9 mouse cellular contexts compared by ENCODE assay signal in genomic region chr14:25707691-25708181, GRCm38 (mm10). TPM values are rescaled to one million over a fixed set of nuclear protein-coding genes. Genes with fewer than 3 reads are reported as not detected.
A peak's percentile ranks its signal among the peaks of the same experiment; 100 is the strongest.
DNase-seq lines count a peak whose midpoint lies in the region; ATAC-seq and TF ChIP-seq lines count a peak whose summit lies in the region.
"Had no signal": no experiment of that assay in that cellular context is flagged by ENCODE, and none has a peak within 500 bp of the region (broad histone marks: within the 10 kb centered on the region; RNA-seq: fewer than 3 reads in every experiment).

No protein-coding gene starts in this region.

- no peaks in the 10 kb centered on the region for H3K4me1 ChIP-seq in cerebellum, adult 2 months (ENCODE audit: control insufficient read depth, insufficient read depth, low read length)
- peaks cover 0 to 22% of the 10 kb centered on the region in 2 experiments; a peak in 2 of 4 replicates for H3K4me1 ChIP-seq in CH12.LX (ENCODE audit: control insufficient read depth in 1 of 2, insufficient read depth in 2 of 2)
- peaks cover 51% of the 10 kb centered on the region for H3K4me1 ChIP-seq in heart, embryonic 13.5 days

- no peak for ATAC-seq in heart, embryonic 13.5 days (ENCODE audit: extremely low read depth, insufficient number of reproducible peaks, low FRiP score, low TSS enrichment)
- ATAC-seq in megakaryocyte, adult 5-6 weeks (ENCODE audit: poor library complexity, severe bottlenecking) = peak; percentile 52; the same call in 1 of the 2 replicates

- H3K9ac ChIP-seq in CH12.LX (ENCODE audit: insufficient read depth, low read depth) = no peak overlapping the region
- peak overlapping the region; percentile 66; the same call in 1 of the 2 replicates for H3K9ac ChIP-seq in heart, embryonic 13.5 days
- H3K9ac ChIP-seq: liver, embryonic 15.5 days had no signal

- TF ChIP-seq POLR2A in cerebellum, adult 2 months (IDR thresholded peaks at IDR 0.05; ENCODE audit: borderline replicate concordance, insufficient read depth, low read length) = no peak
- TF ChIP-seq POLR2A in CH12.LX (IDR thresholded peaks at IDR 0.05; ENCODE audit: low read depth, low read length) = no peak

- DNase-seq in cerebellum, adult 2 months = no peak
- DNase-seq in cerebellum, adult 18-20 months = no peak
- peak; percentile 46 for DNase-seq in CH12.LX (ENCODE audit: extremely low read depth)
- DNase-seq in embryo, embryonic 10.5 days (ENCODE audit: low spot score) = peak; percentile 75
- peak; percentile 43 to 53 for DNase-seq in layer of hippocampus, adult 8-10 months (ENCODE audit: low spot score in 2 of 2)
- DNase-seq in thymus, postnatal 14 days = peak; percentile 73

- peak; percentile 85 for TF ChIP-seq RAD21 in CH12.LX (IDR thresholded peaks at IDR 0.05; ENCODE audit: low read depth, low read length)

- H3K4me2 ChIP-seq in CH12.LX (ENCODE audit: insufficient read depth, low read depth, poor library complexity, severe bottlenecking) = no peak overlapping the region
- H3K4me2 ChIP-seq in heart, embryonic 13.5 days = no peak overlapping the region
- H3K4me2 ChIP-seq: liver, embryonic 15.5 days had no signal

- in situ Hi-C loops in CH12.LX (cut with MboI; ENCODE audit: low pct_ligation_motif_present, low pct_unique_long_range_greater_than_20kb, low sequenced_read_pairs) = no loop called here

- no peaks in the 10 kb centered on the region for H3K9me3 ChIP-seq in CH12.LX (replicated peaks; ENCODE audit: low read length)
- H3K9me3 ChIP-seq in heart, embryonic 13.5 days = no peaks in the 10 kb centered on the region
- H3K9me3 ChIP-seq: liver, embryonic 15.5 days had no signal

- dilution Hi-C loops in CH12.LX (cut with MboI; ENCODE audit: extremely low pct_ligation_motif_present, extremely low pct_unique_long_range_greater_than_20kb, low sequenced_read_pairs) = no loop called here

- TF ChIP-seq CTCF in cerebellum, adult 2 months (IDR thresholded peaks at IDR 0.05; ENCODE audit: borderline replicate concordance, insufficient read depth, low read depth, low read length) = peak; percentile 44; the same call in 1 of the 2 replicates
- TF ChIP-seq CTCF in CH12.LX (conservative IDR thresholded peaks at IDR 0.05 in 1 of 2, IDR thresholded peaks at IDR 0.05 in 1 of 2; ENCODE audit: low read depth in 2 of 2, low read length in 2 of 2) = peak; percentile 81 to 96

- no peaks in the 10 kb centered on the region for H3K36me3 ChIP-seq in CH12.LX (replicated peaks in 1 of 2; ENCODE audit: control insufficient read depth in 1 of 2, insufficient read depth in 1 of 2, low read length in 1 of 2)
- no peaks in the 10 kb centered on the region for H3K36me3 ChIP-seq in heart, embryonic 13.5 days
- H3K36me3 ChIP-seq: liver, embryonic 15.5 days had no signal

- no peaks in the 10 kb centered on the region for H3K27me3 ChIP-seq in cerebellum, adult 2 months (ENCODE audit: control insufficient read depth, insufficient read depth, low read length)
- no peaks in the 10 kb centered on the region for H3K27me3 ChIP-seq in CH12.LX (replicated peaks)
- no peaks in the 10 kb centered on the region for H3K27me3 ChIP-seq in heart, embryonic 13.5 days (replicated peaks)
- H3K27me3 ChIP-seq: liver, embryonic 15.5 days had no signal

- H3K27ac ChIP-seq in cerebellum, adult 2 months (ENCODE audit: insufficient read depth, low read length) = no peak overlapping the region
- H3K27ac ChIP-seq in CH12.LX (ENCODE audit: insufficient read depth, low read depth) = no peak overlapping the region
- H3K27ac ChIP-seq in heart, embryonic 13.5 days (replicated peaks) = peak overlapping the region; percentile 94
- H3K27ac ChIP-seq: liver, embryonic 15.5 days had no signal

- no peak for TF ChIP-seq EP300 in CH12.LX (IDR thresholded peaks at IDR 0.05; ENCODE audit: low read length)

- no peak overlapping the region for H3K4me3 ChIP-seq in cerebellum, adult 2 months (replicated peaks; ENCODE audit: insufficient read depth, low read depth, low read length)
- H3K4me3 ChIP-seq in CH12.LX (replicated peaks in 1 of 3; ENCODE audit: low read depth in 2 of 3, low read length in 2 of 3, poor library complexity in 1 of 3) = no peak overlapping the region
- H3K4me3 ChIP-seq in heart, embryonic 13.5 days = no peak overlapping the region
- H3K4me3 ChIP-seq: liver, embryonic 15.5 days had no signal

- H3K79me2 ChIP-seq in CH12.LX (replicated peaks; ENCODE audit: control insufficient read depth, extremely low read depth, insufficient read depth, poor library complexity, severe bottlenecking) = no peaks in the 10 kb centered on the region

- WGBS in cerebellum, adult 2 months = 74% methylated on average over 5 of the region's 5 CpGs
- 39% methylated on average over 5 of the region's 5 CpGs for WGBS in heart, embryonic 13.5 days

TF ChIP-seq in CH12.LX, 34 proteins besides CTCF, POLR2A, EP300 and RAD21:
- TF ChIP-seq CHD2 (IDR thresholded peaks at IDR 0.05; ENCODE audit: low read length) (no peak), MEF2A (IDR thresholded peaks at IDR 0.05; ENCODE audit: borderline replicate concordance, low read depth, low read length) (no peak), SMC3 (IDR thresholded peaks at IDR 0.05; ENCODE audit: low read depth, low read length) (peak; percentile 69), ELF1 (IDR thresholded peaks at IDR 0.05; ENCODE audit: low read depth, low read length) (no peak), CHD1 (IDR thresholded peaks at IDR 0.05; ENCODE audit: low read depth, low read length) (no peak), NRF1 (IDR thresholded peaks at IDR 0.05; ENCODE audit: low read depth, low read length) (no peak), BHLHE40 (IDR thresholded peaks at IDR 0.05; ENCODE audit: low read depth, low read length) (no peak), MAZ (IDR thresholded peaks at IDR 0.05; ENCODE audit: low read depth, low read length) (no peak)

RNA-seq across cellular contexts. Expression of gene Ppif, which starts 13.8 kb away (rescaled TPM):
- 62.7 and 63.3 TPM in 2 replicates for polyA plus RNA-seq in cerebellum, adult 2 months (2012; rRNA removed)
- total RNA-seq in CH12.LX (2012; rRNA removed) (29.1 and 38.3 TPM in 2 replicates), CH12.LX (2014; rRNA removed) (50.3 and 52.9 TPM in 2 replicates)
- polyA plus RNA-seq in CH12.LX (2012; ENCODE audit: insufficient read length, low read depth) = 99.3 and 106 TPM in 2 replicates
- 93.7 and 99.8 TPM in 2 replicates for polyA plus RNA-seq in heart, embryonic 13.5 days (2015; fragmentation: Nextera tagmentation; extraction: Ambion mirVana)
- 10 to 100 TPM; 25.5 to 30.6 (median 27.9) TPM for total RNA-seq in layer of hippocampus, adult 8-10 months (2022)
- total RNA-seq in megakaryocyte, adult 5-6 weeks (2015) = 27.5 and 30.6 TPM in 2 replicates
- total RNA-seq in megakaryocyte, adult 5-6 weeks (2017) = 6.1 and 9.3 TPM in 2 replicates

Comparison
In these comparisons a context has a peak if more than half of its experiments do, and no peak if none do; other contexts are left out.
1. DNase-seq: peak in CH12.LX (single experiment), embryo, embryonic 10.5 days (single experiment), layer of hippocampus, adult 8-10 months (2 of 2) and thymus, postnatal 14 days (single experiment); none in cerebellum, adult 2 months (0 of 2) and cerebellum, adult 18-20 months (0 of 2).